In genomic region chr3:88336058-88337013, GRCm38 (mm10) we compare ENCODE assay signal across 8 mouse cellular contexts. TPM values are rescaled to one million over a fixed set of nuclear protein-coding genes. Genes with fewer than 3 reads are reported as not detected.
A peak's percentile ranks its signal among the peaks of the same experiment; 100 is the strongest.
DNase-seq lines count a peak whose midpoint lies in the region; ATAC-seq and TF ChIP-seq lines count a peak whose summit lies in the region.

Gene Tmem79, minus strand, starts transcription at chr3:88336148.
Gene Smg5, plus strand, starts transcription at chr3:88336260.

- peak; percentile 96 for TF ChIP-seq POLR2A in cortical plate, adult 2 months (IDR thresholded peaks at IDR 0.05; ENCODE audit: extremely low read depth, insufficient read depth, low read length)

- no peak for TF ChIP-seq CTCF in cortical plate, adult 2 months (IDR thresholded peaks at IDR 0.05; ENCODE audit: extremely low read depth, insufficient read depth, low read length)

- peaks cover 6% of the 10 kb centered on the region; the same call in 1 of the 2 replicates for H3K4me1 ChIP-seq in cortical plate, adult 2 months (ENCODE audit: control insufficient read depth, insufficient read depth, low read length)

- peak within 1 kb of the TSS; percentile 55 for H3K4me3 ChIP-seq in cortical plate, adult 2 months (ENCODE audit: insufficient read depth, low read length)

- peak within 1 kb of the TSS; percentile 89 for H3K27ac ChIP-seq in cortical plate, adult 2 months (ENCODE audit: insufficient read depth, low read length)

- peak; percentile 95 for DNase-seq in gastrocnemius, postnatal 10 days
- peak; percentile 98 for DNase-seq in induced T-regulatory cell, adult 2 months (ENCODE audit: low read depth)
- DNase-seq in left cerebral cortex, adult 9 months (ENCODE audit: low spot score in 2 of 2), result peak; percentile 90 to 96
- peak; percentile 96 for DNase-seq in right cerebral cortex, postnatal 14 days
- DNase-seq in urinary bladder, postnatal 36 days (ENCODE audit: low spot score in 2 of 2), result peak; percentile 95 to 96

- peak; percentile 94 for ATAC-seq in activated CD4-positive, CD25-positive, alpha-beta regulatory T cell, adult 4 months
- ATAC-seq in megakaryocyte progenitor cell, adult 5-6 weeks (replicated peaks; ENCODE audit: poor library complexity), result peak; percentile 79

RNA-seq across cellular contexts. Expression of gene Tmem79, which starts in this region (rescaled TPM):
- polyA plus RNA-seq in activated CD4-positive, CD25-positive, alpha-beta regulatory T cell, adult 4 months (2017; shearing (Covaris generic)), result 1 to 10 TPM in 1 of 2 experiments, under 1 TPM in 1; 0.78 to 1.3 TPM
- polyA plus RNA-seq in cortical plate, adult 2 months (2012; rRNA removed), result 0.83 and 0.86 TPM in 2 replicates
- 1 to 10 TPM; 1.1 to 1.2 TPM for total RNA-seq in gastrocnemius, postnatal 10 days (2021)
- 1.1 and 1.9 TPM in 2 replicates for total RNA-seq in megakaryocyte progenitor cell, adult 5-6 weeks (2015)
- total RNA-seq in megakaryocyte progenitor cell, adult 5-6 weeks (2017), result 1.3 and 2.3 TPM in 2 replicates

RNA-seq across cellular contexts. Expression of gene Smg5, which starts in this region (rescaled TPM):
- polyA plus RNA-seq in activated CD4-positive, CD25-positive, alpha-beta regulatory T cell, adult 4 months (2017; shearing (Covaris generic)), result 10 to 100 TPM; 30.2 to 50.2 TPM
- 84.4 and 91.5 TPM in 2 replicates for polyA plus RNA-seq in cortical plate, adult 2 months (2012; rRNA removed)
- 10 to 100 TPM; 31.1 to 43.9 TPM for total RNA-seq in gastrocnemius, postnatal 10 days (2021)
- total RNA-seq in megakaryocyte progenitor cell, adult 5-6 weeks (2015), result 31.3 and 31.6 TPM in 2 replicates
- total RNA-seq in megakaryocyte progenitor cell, adult 5-6 weeks (2017), result 59.8 and 62.6 TPM in 2 replicates

Comparison
In these comparisons a context has a peak if more than half of its experiments do, and no peak if none do; other contexts are left out.
1. Peak in every context shown above with its lines: DNase-seq, ATAC-seq, H3K4me3 ChIP-seq and H3K27ac ChIP-seq.